Mouse (Mus musculus) MEL (cell line): Measurements from ENCODE around the gene Etnk2.

Experiments
- CTCF ChIP-seq, 3 experiments: IDR thresholded peaks in 2 of 3; conservative IDR thresholded peaks in 1 of 3; 2 replicates each; pipeline ENCODE4 v1.5.1; 2011 to 2012; ENCODE audit warnings: low read length in 3 of 3, low read depth in 2 of 3, mild to moderate bottlenecking in 2 of 3, improper control_type of control experiment in 1 of 3, inconsistent platforms in 1 of 3, mixed read lengths in 1 of 3, moderate library complexity in 1 of 3; ENCODE audit not compliant: control insufficient read depth in 1 of 3, insufficient read depth in 1 of 3, poor library complexity in 1 of 3, severe bottlenecking in 1 of 3
- E2F4 ChIP-seq: IDR thresholded peaks from 2 replicates; pipeline ENCODE4 v1.6.1; 2011; ENCODE audit warnings: low read depth, low read length, improper control_type of control experiment, borderline replicate concordance
- ETS1 ChIP-seq: IDR thresholded peaks from 2 replicates; pipeline ENCODE4 v1.6.1; 2012; ENCODE audit warnings: low read depth, mild to moderate bottlenecking, inconsistent platforms, low read length, improper control_type of control experiment, moderate library complexity
- MAFK ChIP-seq: IDR thresholded peaks from 2 replicates; pipeline ENCODE4 v1.6.1; 2011; ENCODE audit warnings: low read depth, mild to moderate bottlenecking, low read length, improper control_type of control experiment, borderline replicate concordance
- NRF1 ChIP-seq: IDR thresholded peaks from 2 replicates; pipeline ENCODE4 v1.6.1; 2014; ENCODE audit warnings: low read depth, mild to moderate bottlenecking, inconsistent platforms, low read length, improper control_type of control experiment, moderate library complexity; ENCODE audit not compliant: poor library complexity, insufficient read depth, severe bottlenecking
- TAL1 ChIP-seq: IDR thresholded peaks from 2 replicates; pipeline ENCODE4 v1.6.1; 2012; ENCODE audit warnings: mild to moderate bottlenecking, inconsistent platforms, low read length, moderate library complexity, mixed read lengths
- TBP ChIP-seq: IDR thresholded peaks from 2 replicates; pipeline ENCODE4 v1.8.0; 2011; ENCODE audit warnings: low read depth, low read length, improper control_type of control experiment
- ZMIZ1 ChIP-seq: IDR thresholded peaks from 2 replicates; pipeline ENCODE4 v1.6.1; 2012; ENCODE audit warnings: low read depth, mild to moderate bottlenecking, inconsistent platforms, low read length, improper control_type of control experiment, moderate library complexity

DNA sequence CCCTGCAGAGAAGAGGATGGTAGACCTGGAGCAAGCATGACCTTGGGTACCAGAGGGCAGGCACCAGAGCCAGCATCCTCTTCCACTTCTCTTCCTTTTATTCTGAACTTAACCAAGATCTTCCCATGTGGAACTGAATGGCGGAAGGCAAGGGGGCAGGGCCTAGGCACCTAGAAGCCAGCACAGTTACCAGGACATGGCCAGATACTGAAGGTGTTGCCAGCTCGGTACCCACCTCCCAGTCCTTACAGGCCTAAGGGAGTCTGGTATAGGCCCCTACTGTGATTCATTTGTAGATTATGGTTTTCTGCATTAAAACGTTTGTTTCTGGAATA lies 16.6 kb downstream of the Etnk2 start:
- TF ChIP-seq CTCF (IDR thresholded peaks at IDR 0.05 in 2 of 3, conservative IDR thresholded peaks at IDR 0.05 in 1 of 3; ENCODE audit: control insufficient read depth in 1 of 3, insufficient read depth in 1 of 3, low read depth in 2 of 3, low read length in 3 of 3, poor library complexity in 1 of 3, severe bottlenecking in 1 of 3) (no peak), MAFK (no peak), NRF1 (no peak), TBP (no peak), ZMIZ1 (no peak), E2F4 (no peak), TAL1 (no peak), ETS1 (no peak)
